Comparison of ENCODE assay signal across 12 mouse cellular contexts in the genomic region with DNA sequence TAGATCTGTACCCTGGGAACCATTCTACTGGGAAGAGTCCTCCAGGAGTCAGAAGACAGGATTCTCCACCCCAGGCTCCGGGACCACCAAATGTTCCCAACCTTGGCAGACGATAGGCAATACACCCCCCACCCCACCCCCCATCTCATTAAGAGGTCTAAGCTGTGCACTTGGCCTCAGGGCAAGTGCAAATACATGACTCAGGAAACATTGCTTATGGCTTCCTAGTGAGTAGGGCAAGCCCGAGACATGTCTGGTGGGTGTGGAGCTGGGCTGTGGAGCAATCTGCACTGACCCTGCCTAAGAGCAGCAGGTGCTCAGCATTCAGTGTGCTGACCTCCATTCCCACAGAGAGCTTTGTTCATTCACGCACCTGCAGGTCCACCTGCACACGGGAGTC.
A peak's percentile ranks its signal among the peaks of the same experiment; 100 is the strongest.
DNase-seq lines count a peak whose midpoint lies in the region; ATAC-seq lines count a peak whose summit lies in the region.
"Had no signal": no experiment of that assay in that cellular context is flagged by ENCODE, and none has a peak within 500 bp of the region (broad histone marks: within the 10 kb centered on the region; RNA-seq: fewer than 3 reads in every experiment).

No protein-coding gene starts in this region.

- H3K4me3 ChIP-seq in forebrain, embryonic 14.5 days (ENCODE audit: low read depth, low read length), result no peak overlapping the region
- no peak overlapping the region for H3K4me3 ChIP-seq in forebrain, embryonic 11.5 days (ENCODE audit: low read depth, low read length)
- H3K4me3 ChIP-seq: intestine, embryonic 15.5 days had no signal

- no peaks in the 10 kb centered on the region for H3K9me3 ChIP-seq in forebrain, embryonic 14.5 days (replicated peaks; ENCODE audit: control insufficient read depth, low read length)
- H3K9me3 ChIP-seq in forebrain, embryonic 11.5 days (ENCODE audit: control insufficient read depth, low read length), result no peaks in the 10 kb centered on the region
- H3K9me3 ChIP-seq: intestine, embryonic 15.5 days had no signal

- H3K9ac ChIP-seq in forebrain, embryonic 14.5 days (ENCODE audit: low read length), result no peak overlapping the region
- H3K9ac ChIP-seq in forebrain, embryonic 11.5 days (ENCODE audit: low read length), result no peak overlapping the region
- H3K9ac ChIP-seq: intestine, embryonic 15.5 days; lung, embryonic 14.5 days had no signal

- no peak overlapping the region for H3K4me2 ChIP-seq in forebrain, embryonic 14.5 days (ENCODE audit: low read length)
- H3K4me2 ChIP-seq in forebrain, embryonic 11.5 days (ENCODE audit: low read depth, low read length, severe bottlenecking), result no peak overlapping the region
- H3K4me2 ChIP-seq: intestine, embryonic 15.5 days; lung, embryonic 14.5 days had no signal

- 26% methylated on average over 5 of the region's 5 CpGs for WGBS in forebrain, embryonic 14.5 days
- WGBS in forebrain, embryonic 11.5 days, result 41% methylated on average over 5 of the region's 5 CpGs

- no peak for ATAC-seq in forebrain, embryonic 14.5 days
- ATAC-seq in forebrain, embryonic 11.5 days (replicated peaks; ENCODE audit: low FRiP score), result no peak
- ATAC-seq: intestine, embryonic 15.5 days had no signal

- peaks cover 16% of the 10 kb centered on the region; the same call in 1 of the 2 replicates for H3K4me1 ChIP-seq in forebrain, embryonic 14.5 days (ENCODE audit: control insufficient read depth, insufficient read depth, low read length)
- peaks cover 13% of the 10 kb centered on the region; the same call in 1 of the 2 replicates for H3K4me1 ChIP-seq in forebrain, embryonic 11.5 days (replicated peaks; ENCODE audit: control insufficient read depth, insufficient read depth, low read length)
- H3K4me1 ChIP-seq: intestine, embryonic 15.5 days had no signal

- 0 out of 2 replicates have a peak overlapping the region, but pooled peaks have one; percentile 33 for H3K27ac ChIP-seq in forebrain, embryonic 14.5 days (ENCODE audit: low read depth, low read length)
- H3K27ac ChIP-seq in forebrain, embryonic 11.5 days (ENCODE audit: low read depth, low read length), result no peak overlapping the region
- H3K27ac ChIP-seq: intestine, embryonic 15.5 days had no signal

- H3K27me3 ChIP-seq in forebrain, embryonic 14.5 days (replicated peaks; ENCODE audit: control insufficient read depth, insufficient read depth, low read length), result no peaks in the 10 kb centered on the region
- no peaks in the 10 kb centered on the region for H3K27me3 ChIP-seq in forebrain, embryonic 11.5 days (ENCODE audit: control insufficient read depth, insufficient read depth, low read length)
- H3K27me3 ChIP-seq: intestine, embryonic 15.5 days had no signal

- H3K36me3 ChIP-seq in forebrain, embryonic 14.5 days (ENCODE audit: control insufficient read depth, insufficient read depth, low read length), result no peaks in the 10 kb centered on the region
- no peaks in the 10 kb centered on the region for H3K36me3 ChIP-seq in forebrain, embryonic 11.5 days (ENCODE audit: control insufficient read depth, insufficient read depth, low read length)
- H3K36me3 ChIP-seq: intestine, embryonic 15.5 days had no signal

- DNase-seq in forebrain, embryonic 14.5 days (ENCODE audit: low spot score), result no peak
- no peak for DNase-seq in forebrain, embryonic 11.5 days (ENCODE audit: low spot score)
- DNase-seq in urinary bladder, adult 18-20 months (ENCODE audit: low spot score in 2 of 2), result peak; percentile 12 to 42
- no peak for DNase-seq in urinary bladder, adult 2 months (ENCODE audit: low spot score)
- DNase-seq in ZHBTc4 (ENCODE audit: low read depth, low spot score), result peak; percentile 69
- DNase-seq in frontal cortex, postnatal 10 days (ENCODE audit: low spot score in 2 of 2), result no peak
- no peak for DNase-seq in layer of hippocampus, postnatal 10 days (ENCODE audit: low spot score in 2 of 2)
- DNase-seq: cerebellum, adult 11-12 months; kidney, postnatal 10 days; lung, embryonic 14.5 days; spleen, adult 18-20 months had no signal

Comparison
In these comparisons a context has a peak if more than half of its experiments do, and no peak if none do; other contexts are left out.
1. DNase-seq: peak in urinary bladder, adult 18-20 months (2 of 2) and ZHBTc4 (single experiment); none in forebrain, embryonic 14.5 days (single experiment), forebrain, embryonic 11.5 days (single experiment), urinary bladder, adult 2 months (single experiment), frontal cortex, postnatal 10 days (0 of 2) and layer of hippocampus, postnatal 10 days (0 of 2).